Mouse (Mus musculus) midbrain, embryonic 10.5 days (tissue): ENCODE data around the gene Safb. TPM values are rescaled to one million over a fixed set of nuclear protein-coding genes. Genes with fewer than 3 reads are reported as not detected.

Experiments
- DNase-seq: peaks from one replicate; pipeline ENCODE4 v3.0.0-alpha.2; 2017; ENCODE audit warnings: low spot score
- H3K27ac ChIP-seq: fragments of 300-500 bp; sonication (generic); replicated peaks from 2 replicates; pipeline ENCODE4 v1.5.1; 2016; ENCODE audit warnings: mild to moderate bottlenecking
- H3K27me3 ChIP-seq: fragments of 300-500 bp; sonication (generic); 2 replicates; pipeline ENCODE4 v1.6.1; 2016; ENCODE audit warnings: low read depth, mild to moderate bottlenecking; ENCODE audit not compliant: poor library complexity, severe bottlenecking
- H3K36me3 ChIP-seq: fragments of 300-500 bp; sonication (generic); 2 replicates; pipeline ENCODE4 v1.6.1; 2016; ENCODE audit warnings: mild to moderate bottlenecking, moderate library complexity
- H3K4me1 ChIP-seq: fragments of 300-500 bp; sonication (generic); 2 replicates; pipeline ENCODE4 v1.6.1; 2016
- H3K4me3 ChIP-seq: fragments of 300-500 bp; sonication (generic); 2 replicates; pipeline ENCODE4 v1.5.1; 2016; ENCODE audit warnings: mild to moderate bottlenecking, moderate library complexity
- H3K9me3 ChIP-seq: fragments of 300-500 bp; sonication (generic); replicated peaks from 2 replicates; pipeline ENCODE4 v1.6.1; 2016; ENCODE audit warnings: mild to moderate bottlenecking
- WGBS: fragments of 180-500 bp; shearing (Covaris S2); methylation state at CpG from one replicate; pipeline ENCODE4 v1.1.7; 2016; 5-methylcytosine and 5-hydroxymethylcytosine counted together
- polyA plus RNA-seq: library from polyadenylated mRNA; unstranded; fragments of >200 nt; fragmentation: Nextera tagmentation; extraction: Ambion mirVana; gene quantifications from 2 replicates; pipeline ENCODE4 v1.2.1, GENCODE M21; 2016

The Safb gene
- polyA plus RNA-seq, 1 experiment from 2014 or later: 148 TPM

GRCm38 (mm10) chr17:56547846-56548604 lies 36.6 kb upstream of the Safb start:
- Histone ChIP-seq H3K27ac (no peak overlapping the region), H3K9me3 (0 out of 2 replicates have a peak, but pooled peaks cover under 1% of the 10 kb centered on the region), H3K4me3 (no peak overlapping the region), H3K27me3 (no peaks in the 10 kb centered on the region), H3K36me3 (no peaks in the 10 kb centered on the region), H3K4me1 (peaks cover 32% of the 10 kb centered on the region)
- 76% methylated on average over 9 of the region's 9 CpGs for WGBS
- peak; percentile 11 for DNase-seq

DNA sequence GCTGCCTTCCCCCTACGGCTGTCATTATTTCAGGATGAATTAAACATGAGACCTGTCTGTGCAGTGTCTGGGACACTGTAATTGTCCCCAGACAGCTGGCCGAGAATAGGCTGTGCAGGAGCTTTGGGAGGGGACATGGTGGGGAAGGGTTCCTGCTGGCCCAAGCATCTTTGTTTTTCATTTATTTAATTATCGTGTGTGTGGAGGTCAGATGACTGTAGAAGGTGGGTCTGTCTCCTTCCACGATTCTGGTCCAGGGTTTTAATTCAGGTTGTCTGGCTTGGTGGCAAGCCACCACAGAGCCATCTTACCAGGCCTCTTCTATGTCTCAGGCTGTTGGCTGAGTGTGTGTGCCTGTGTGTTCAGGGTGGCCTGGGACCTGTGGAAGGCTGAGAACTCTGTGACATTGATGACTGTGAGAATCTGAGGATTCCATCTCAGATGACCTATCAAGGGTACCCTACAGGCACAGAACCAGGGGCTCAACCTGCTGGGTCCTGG lies 36.0 kb upstream of the Safb start:
- H3K36me3 ChIP-seq: no peaks in the 10 kb centered on the region
- no peak overlapping the region for H3K4me3 ChIP-seq
- DNase-seq: peak; percentile 8
- no peak overlapping the region for H3K27ac ChIP-seq
- H3K4me1 ChIP-seq: peaks cover 32% of the 10 kb centered on the region
- 0 out of 2 replicates have a peak, but pooled peaks cover 3% of the 10 kb centered on the region for H3K9me3 ChIP-seq
- WGBS: 75% methylated on average over 4 of the region's 4 CpGs
- H3K27me3 ChIP-seq: no peaks in the 10 kb centered on the region

- Histone ChIP-seq H3K9me3 (0 out of 2 replicates have a peak, but pooled peaks cover 3% of the 10 kb centered on the region), H3K4me1 (peaks cover 32% of the 10 kb centered on the region), H3K36me3 (no peaks in the 10 kb centered on the region), H3K4me3 (no peak overlapping the region), H3K27me3 (no peaks in the 10 kb centered on the region), H3K27ac (peak overlapping the region; percentile 60; the same call in 1 of the 2 replicates)
- 88% methylated on average over 12 of the region's 12 CpGs for WGBS
- no peak for DNase-seq
These were observed 33.7 kb upstream of the Safb start for GRCm38 (mm10) chr17:56550784-56551475.

GRCm38 (mm10) chr17:56551841-56552581 lies 32.6 kb upstream of the Safb start:
- H3K36me3 ChIP-seq: no peaks in the 10 kb centered on the region
- DNase-seq: no peak
- 0 out of 2 replicates have a peak, but pooled peaks cover 3% of the 10 kb centered on the region for H3K9me3 ChIP-seq
- no peak overlapping the region for H3K4me3 ChIP-seq
- no peaks in the 10 kb centered on the region for H3K27me3 ChIP-seq
- peaks cover 30% of the 10 kb centered on the region for H3K4me1 ChIP-seq
- peak overlapping the region; percentile 61 for H3K27ac ChIP-seq
- WGBS: 75% methylated on average over 6 of the region's 6 CpGs

- 59% methylated on average over 5 of the region's 5 CpGs for WGBS
- Histone ChIP-seq H3K9me3 (0 out of 2 replicates have a peak, but pooled peaks cover 3% of the 10 kb centered on the region), H3K27me3 (no peaks in the 10 kb centered on the region), H3K4me3 (no peak overlapping the region), H3K4me1 (peaks cover 25% of the 10 kb centered on the region), H3K36me3 (no peaks in the 10 kb centered on the region), H3K27ac (peak overlapping the region; percentile 61; the same call in 1 of the 2 replicates)
- DNase-seq: peak; percentile 84
These were observed 31.8 kb upstream of the Safb start for GRCm38 (mm10) chr17:56552781-56553363.

DNA sequence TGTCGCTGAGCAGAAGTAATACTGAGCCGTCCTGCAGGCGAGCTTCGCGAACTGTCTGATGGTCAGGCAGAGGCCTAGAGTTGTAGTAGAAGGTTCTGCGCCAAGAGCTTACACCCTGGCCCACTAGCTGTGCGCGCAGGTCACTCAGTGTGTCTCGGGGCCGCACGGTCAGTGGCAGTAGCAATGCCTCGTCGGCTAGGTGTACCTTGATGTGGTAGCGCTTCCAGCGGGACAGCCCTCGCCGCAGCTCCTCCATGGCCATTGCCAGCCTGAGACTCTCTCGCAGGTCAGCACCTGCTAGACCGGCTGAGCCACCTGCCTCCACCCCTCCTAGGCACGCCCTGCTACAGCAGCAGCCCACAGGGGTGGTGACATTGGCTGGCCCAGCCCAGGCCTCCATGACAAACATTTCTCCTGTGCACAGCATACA lies 30.5 kb upstream of the Safb start, which contains the start of gene Gm20219:
Gene Gm20219 (minus strand): TSS at position 266 of the 430 bp plus-strand sequence.
- Histone ChIP-seq H3K9me3 (0 out of 2 replicates have a peak, but pooled peaks cover 3% of the 10 kb centered on the region), H3K27ac (no peak within 1 kb of the TSS), H3K4me1 (peaks cover 23% of the 10 kb centered on the region), H3K4me3 (no peak within 1 kb of the TSS), H3K36me3 (no peaks in the 10 kb centered on the region), H3K27me3 (no peaks in the 10 kb centered on the region)
- 83% methylated on average over 20 of the region's 20 CpGs for WGBS
- DNase-seq: no peak

DNA sequence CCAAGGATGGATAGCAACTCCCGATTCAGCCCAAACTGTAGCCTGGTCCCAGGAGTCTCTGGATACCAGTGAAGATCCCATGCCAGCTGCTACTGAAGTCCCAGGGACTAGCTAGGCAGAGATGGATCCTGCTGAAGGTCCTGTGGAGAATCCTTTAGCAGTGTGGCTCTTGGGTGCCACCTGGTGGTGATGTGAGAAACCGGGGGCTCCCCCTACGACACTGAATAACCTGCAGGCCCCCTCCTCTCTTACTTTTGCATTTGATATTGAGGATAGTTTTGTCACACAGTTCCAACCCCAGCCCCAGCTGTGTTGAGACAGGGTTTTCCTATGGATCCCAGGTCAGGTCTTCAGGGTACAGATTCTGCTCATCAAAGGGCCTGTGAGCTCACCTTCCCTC lies 26.2 kb upstream of the Safb start:
- DNase-seq: peak; percentile 71
- H3K36me3 ChIP-seq: peaks cover 31% of the 10 kb centered on the region
- no peaks in the 10 kb centered on the region for H3K4me1 ChIP-seq
- no peak overlapping the region for H3K27ac ChIP-seq
- H3K27me3 ChIP-seq: no peaks in the 10 kb centered on the region
- no peak overlapping the region for H3K4me3 ChIP-seq
- H3K9me3 ChIP-seq: no peaks in the 10 kb centered on the region
- 22% methylated on average over 3 of the region's 3 CpGs for WGBS

DNA sequence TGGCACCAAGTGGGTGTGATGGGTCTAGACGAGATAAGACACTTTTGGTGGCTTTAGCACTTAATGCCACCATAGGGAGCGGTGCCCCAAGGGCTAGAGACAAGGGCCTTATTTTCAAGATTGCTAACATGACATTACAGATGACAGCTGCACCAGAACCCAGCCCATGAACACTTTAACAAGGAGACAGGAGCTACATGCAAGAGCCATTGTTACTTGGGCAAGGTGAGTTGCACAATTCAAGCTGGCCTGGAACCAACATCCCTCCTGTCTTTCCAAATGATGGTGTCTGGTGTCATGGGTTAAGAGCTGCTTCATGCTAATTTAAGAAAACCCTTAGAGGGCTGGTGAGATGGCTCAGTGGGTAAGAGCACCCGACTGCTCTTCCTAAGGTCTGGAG lies 25.2 kb upstream of the Safb start:
- H3K27ac ChIP-seq: no peak overlapping the region
- WGBS: 84% methylated on average over 3 of the region's 3 CpGs
- H3K9me3 ChIP-seq: no peaks in the 10 kb centered on the region
- no peak for DNase-seq
- H3K36me3 ChIP-seq: peaks cover 40% of the 10 kb centered on the region
- H3K27me3 ChIP-seq: no peaks in the 10 kb centered on the region
- no peaks in the 10 kb centered on the region for H3K4me1 ChIP-seq
- H3K4me3 ChIP-seq: no peak overlapping the region

DNA sequence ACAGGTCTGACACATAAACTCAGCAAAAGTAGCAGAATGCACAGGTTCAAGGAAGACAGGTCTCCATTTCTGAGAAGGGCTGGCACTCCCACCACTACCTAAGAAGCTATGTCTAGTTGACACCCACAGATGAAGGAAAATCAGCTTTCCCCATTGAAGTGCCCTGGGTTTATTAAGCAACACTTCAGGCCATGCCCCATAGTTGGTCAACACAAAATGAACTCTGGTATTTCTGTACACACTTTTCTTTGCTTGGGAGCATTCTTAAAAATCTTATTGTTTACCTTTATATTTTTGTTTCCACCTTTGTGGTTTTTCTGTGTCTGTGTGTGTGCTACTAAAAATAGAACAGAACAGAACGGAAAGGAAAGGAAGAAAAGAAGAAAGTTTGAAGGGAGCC lies 24.5 kb upstream of the Safb start:
- no peak for DNase-seq
- WGBS: 83% methylated on average over 1 of the region's 1 CpGs
- H3K36me3 ChIP-seq: peaks cover 48% of the 10 kb centered on the region

DNA sequence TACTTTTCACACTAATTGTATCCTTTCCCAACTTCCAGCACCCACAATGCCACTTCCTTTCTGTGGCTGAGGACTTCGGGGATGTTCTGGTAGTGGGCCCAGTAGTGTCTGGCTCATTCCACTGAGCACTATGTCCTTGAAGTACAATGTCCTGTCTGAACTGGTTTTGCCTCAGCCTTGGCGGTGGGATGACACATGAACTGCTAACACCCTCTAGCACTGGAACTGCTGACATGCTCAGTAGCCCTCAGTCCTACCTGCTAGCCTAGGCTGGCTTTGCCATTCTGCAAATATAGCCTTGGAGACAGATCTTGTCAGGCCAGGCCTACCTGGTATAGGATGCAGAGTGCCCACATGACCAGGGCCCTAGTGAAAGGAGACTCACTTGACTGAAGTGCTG lies 22.8 kb upstream of the Safb start:
- H3K27ac ChIP-seq: no peak overlapping the region
- no peaks in the 10 kb centered on the region for H3K4me1 ChIP-seq
- no peak overlapping the region for H3K4me3 ChIP-seq
- H3K27me3 ChIP-seq: no peaks in the 10 kb centered on the region
- 97% methylated on average over 2 of the region's 2 CpGs for WGBS
- H3K36me3 ChIP-seq: peaks cover 65% of the 10 kb centered on the region
- no peaks in the 10 kb centered on the region for H3K9me3 ChIP-seq
- DNase-seq: no peak

More for the DNA sequence above, 24.5 kb upstream of the Safb start:
- H3K4me1 ChIP-seq: no peaks in the 10 kb centered on the region
- H3K9me3 ChIP-seq: no peaks in the 10 kb centered on the region
- H3K4me3 ChIP-seq: no peak overlapping the region
- no peaks in the 10 kb centered on the region for H3K27me3 ChIP-seq
- H3K27ac ChIP-seq: no peak overlapping the region

- Histone ChIP-seq H3K4me3 (no peak overlapping the region), H3K9me3 (no peaks in the 10 kb centered on the region), H3K36me3 (peaks cover 100% of the 10 kb centered on the region), H3K27me3 (no peaks in the 10 kb centered on the region), H3K4me1 (no peaks in the 10 kb centered on the region), H3K27ac (no peak overlapping the region)
- 94% methylated on average over 29 of the region's 29 CpGs for WGBS
- no peak for DNase-seq
These were observed 18.3 kb upstream of the Safb start for GRCm38 (mm10) chr17:56566293-56566692.

- H3K27me3 ChIP-seq: no peaks in the 10 kb centered on the region
- DNase-seq: no peak
These were observed 17.7 kb upstream of the Safb start for GRCm38 (mm10) chr17:56566918-56567317.

More at GRCm38 (mm10) chr17:56566918-56567317, 17.7 kb upstream of the Safb start:
- H3K9me3 ChIP-seq: no peaks in the 10 kb centered on the region
- peaks cover 100% of the 10 kb centered on the region for H3K36me3 ChIP-seq
- H3K27ac ChIP-seq: no peak overlapping the region
- H3K4me3 ChIP-seq: no peak overlapping the region
- WGBS: 94% methylated on average over 5 of the region's 5 CpGs
- H3K4me1 ChIP-seq: no peaks in the 10 kb centered on the region
